Mouse (Mus musculus) midbrain, embryonic 14.5 days (tissue): ENCODE measurements around the gene Mgme1. TPM values are rescaled to one million over a fixed set of nuclear protein-coding genes. Genes with fewer than 3 reads are reported as not detected.

Source experiments
- ATAC-seq: fragments of 200-750 bp; cut with Nextera tagmentation; 2 replicates; pipeline ENCODE4 v1.8.0; 2017; ENCODE audit warnings: moderate number of reproducible peaks, moderate library complexity; ENCODE audit not compliant: low FRiP score, low TSS enrichment
- DNase-seq: peaks from one replicate; pipeline ENCODE4 v3.0.0-alpha.2; 2015
- H3K27ac ChIP-seq: fragments of 300-500 bp; sonication (generic); replicated peaks from 2 replicates; pipeline ENCODE4 v1.5.1; 2014; ENCODE audit warnings: mild to moderate bottlenecking, low read depth, low read length, moderate library complexity
- H3K27me3 ChIP-seq: fragments of 300-500 bp; sonication (generic); 2 replicates; pipeline ENCODE4 v1.6.1; 2014; ENCODE audit warnings: low read length, control low read depth, mixed read lengths; ENCODE audit not compliant: control insufficient read depth, insufficient read depth
- H3K36me3 ChIP-seq: fragments of 300-500 bp; sonication (generic); 2 replicates; pipeline ENCODE4 v1.6.1; 2014; ENCODE audit warnings: low read length, control low read depth; ENCODE audit not compliant: control insufficient read depth, insufficient read depth
- H3K4me1 ChIP-seq: fragments of 300-500 bp; sonication (generic); 2 replicates; pipeline ENCODE4 v1.6.1; 2014; ENCODE audit warnings: mild to moderate bottlenecking, antibody characterized with exemption, low read length, control low read depth; ENCODE audit not compliant: control insufficient read depth, insufficient read depth
- H3K4me2 ChIP-seq: fragments of 300-500 bp; sonication (generic); 2 replicates; pipeline ENCODE4 v1.6.1; 2014; ENCODE audit warnings: mild to moderate bottlenecking, low read length, moderate library complexity
- H3K4me3 ChIP-seq: fragments of 300-500 bp; sonication (generic); replicated peaks from 2 replicates; pipeline ENCODE4 v1.5.1; 2014; ENCODE audit warnings: low read depth, low read length
- H3K9ac ChIP-seq: fragments of 300-500 bp; sonication (generic); replicated peaks from 2 replicates; pipeline ENCODE4 v1.6.1; 2014; ENCODE audit warnings: mild to moderate bottlenecking, low read length, moderate library complexity
- H3K9me3 ChIP-seq: fragments of 300-500 bp; sonication (generic); 2 replicates; pipeline ENCODE4 v1.6.1; 2016; ENCODE audit warnings: low read length, control low read depth, mixed read lengths; ENCODE audit not compliant: control insufficient read depth
- WGBS: fragments of 180-500 bp; shearing (Covaris S2); extraction: QIAGEN DNeasy Blood & Tissue Kit; methylation state at CpG from one replicate; pipeline ENCODE4 v1.1.7; 2014; 5-methylcytosine and 5-hydroxymethylcytosine counted together
- polyA plus RNA-seq: library from polyadenylated mRNA; unstranded; fragments of >200 nt; fragmentation: Nextera tagmentation; extraction: Ambion mirVana; gene quantifications from 2 replicates; pipeline ENCODE4 v1.2.1, GENCODE M21; 2014

The Mgme1 gene
- polyA plus RNA-seq, 1 experiment from 2014 or later = 11.1 TPM

- Histone ChIP-seq H3K4me1 (peaks cover 27% of the 10 kb centered on the region), H3K36me3 (no peaks in the 10 kb centered on the region), H3K4me3 (peak overlapping the region; percentile 84), H3K9me3 (no peaks in the 10 kb centered on the region), H3K4me2 (peak overlapping the region; percentile 69), H3K27ac (no peak overlapping the region), H3K27me3 (no peaks in the 10 kb centered on the region), H3K9ac (peak overlapping the region; percentile 90; the same call in 1 of the 2 replicates)
- no peak for ATAC-seq
- 12% methylated on average over 6 of the region's 6 CpGs for WGBS
- DNase-seq = no peak
These were observed 1.8 kb upstream of the Mgme1 start for GRCm38 (mm10) chr2:144268446-144269305.

DNA sequence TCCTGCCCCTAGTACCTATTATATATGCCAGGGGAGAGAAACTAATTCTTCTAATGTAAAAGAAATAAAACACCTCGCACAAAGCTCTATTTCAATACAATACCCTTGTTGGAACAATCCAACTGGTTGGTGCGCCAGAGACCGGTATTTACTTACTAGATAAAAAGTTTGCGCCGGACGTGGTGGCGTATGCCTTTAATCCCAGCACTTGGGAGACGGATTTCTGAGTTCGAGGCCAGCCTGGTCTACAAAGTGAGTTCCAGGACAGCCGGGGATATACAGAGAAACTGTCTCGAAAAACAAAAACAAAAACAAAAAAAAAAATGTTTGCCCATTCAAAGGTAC, 1.2 kb upstream of the Mgme1 start:
- H3K27ac ChIP-seq = no peak overlapping the region
- DNase-seq (peak; percentile 20), ATAC-seq (no peak)
- 1% methylated on average over 11 of the region's 11 CpGs for WGBS
- H3K4me2 ChIP-seq = peak overlapping the region; percentile 69
- H3K4me3 ChIP-seq = peak overlapping the region; percentile 84
- no peaks in the 10 kb centered on the region for H3K27me3 ChIP-seq
- no peaks in the 10 kb centered on the region for H3K36me3 ChIP-seq
- H3K9ac ChIP-seq = peak overlapping the region; percentile 90; the same call in 1 of the 2 replicates
- peaks cover 27% of the 10 kb centered on the region for H3K4me1 ChIP-seq
- no peaks in the 10 kb centered on the region for H3K9me3 ChIP-seq

GRCm38 (mm10) chr2:144269679-144270475, 586 bp upstream of the Mgme1 start:
- WGBS = under 1% methylated on average over 33 of the region's 33 CpGs
- ATAC-seq (no peak; the same call in 1 of the 2 replicates), DNase-seq (no peak)
- Histone ChIP-seq H3K36me3 (no peaks in the 10 kb centered on the region), H3K4me3 (peak overlapping the region; percentile 84), H3K27me3 (no peaks in the 10 kb centered on the region), H3K4me1 (peaks cover 27% of the 10 kb centered on the region), H3K9ac (peak overlapping the region; percentile 90), H3K27ac (peak overlapping the region; percentile 92), H3K9me3 (no peaks in the 10 kb centered on the region), H3K4me2 (peak overlapping the region; percentile 69)

DNA sequence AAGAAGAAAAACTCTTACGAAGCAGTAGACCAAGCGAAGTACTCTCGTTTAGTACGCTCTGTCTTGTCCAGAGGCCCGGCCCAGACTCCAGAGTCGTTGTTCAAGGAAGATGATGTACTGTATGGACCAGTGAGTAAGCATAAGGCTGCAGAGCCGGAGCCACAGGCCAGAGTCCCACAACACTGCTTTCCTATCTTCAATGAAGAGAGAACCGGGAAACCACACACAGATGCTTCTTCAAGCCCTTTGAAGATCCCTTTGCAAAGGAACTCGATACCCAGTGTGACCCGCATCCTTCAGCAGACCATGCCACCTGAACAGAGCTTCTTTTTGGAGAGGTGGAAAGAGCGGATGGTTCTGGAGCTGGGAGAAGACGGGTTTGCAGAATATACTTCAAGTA, 1.6 kb downstream of the Mgme1 start:
- no peaks in the 10 kb centered on the region for H3K27me3 ChIP-seq
- H3K4me1 ChIP-seq = peaks cover 23% of the 10 kb centered on the region
- no peak overlapping the region for H3K4me3 ChIP-seq
- ATAC-seq (no peak), DNase-seq (no peak)
- H3K9me3 ChIP-seq = no peaks in the 10 kb centered on the region
- no peak overlapping the region for H3K4me2 ChIP-seq
- peaks cover under 1% of the 10 kb centered on the region; the same call in 1 of the 2 replicates for H3K36me3 ChIP-seq
- whole genome bisulfite sequencing = 93% methylated on average over 12 of the region's 12 CpGs
- no peak overlapping the region for H3K27ac ChIP-seq
- H3K9ac ChIP-seq = no peak overlapping the region

- H3K36me3 ChIP-seq = peaks cover 21% of the 10 kb centered on the region
- no peaks in the 10 kb centered on the region for H3K4me1 ChIP-seq
- H3K27ac ChIP-seq = no peak overlapping the region
- no peaks in the 10 kb centered on the region for H3K9me3 ChIP-seq
- DNase-seq = no peak
- H3K4me3 ChIP-seq = no peak overlapping the region
- no peak for ATAC-seq
- no peaks in the 10 kb centered on the region for H3K27me3 ChIP-seq
- 83% methylated on average over 8 of the region's 8 CpGs for WGBS
- H3K4me2 ChIP-seq = no peak overlapping the region
- H3K9ac ChIP-seq = no peak overlapping the region
These were observed 4.3 kb downstream of the Mgme1 start for GRCm38 (mm10) chr2:144274741-144275140.

DNA sequence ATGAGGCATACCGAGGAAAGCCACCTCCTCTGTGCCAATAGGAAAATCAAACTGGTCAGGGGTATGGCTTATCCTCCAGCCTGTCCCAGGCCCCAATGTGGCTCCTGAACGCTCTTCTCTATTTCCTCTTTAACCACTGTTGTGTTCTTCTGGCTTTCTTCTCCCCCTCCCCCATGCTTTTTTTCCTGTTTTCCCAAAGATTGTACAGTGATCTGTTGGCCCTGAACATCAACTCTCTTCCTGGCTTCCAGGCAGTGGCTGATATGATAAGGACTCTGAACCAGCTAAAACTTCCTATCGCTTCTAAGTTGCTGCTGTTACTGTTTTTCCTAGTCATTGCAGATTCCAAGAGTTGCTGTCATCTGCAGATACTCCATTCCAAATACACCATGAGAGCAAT, 6.4 kb downstream of the Mgme1 start:
- Histone ChIP-seq H3K9ac (no peak overlapping the region), H3K4me2 (no peak overlapping the region), H3K4me1 (no peaks in the 10 kb centered on the region), H3K27ac (no peak overlapping the region), H3K4me3 (no peak overlapping the region), H3K27me3 (no peaks in the 10 kb centered on the region), H3K36me3 (peaks cover 23% of the 10 kb centered on the region), H3K9me3 (no peaks in the 10 kb centered on the region)
- DNase-seq = no peak
- 94% methylated on average over 3 of the region's 3 CpGs for WGBS
- ATAC-seq = no peak

- no peak overlapping the region for H3K27ac ChIP-seq
- H3K27me3 ChIP-seq = no peaks in the 10 kb centered on the region
- no peaks in the 10 kb centered on the region for H3K4me1 ChIP-seq
- 78% methylated on average over 5 of the region's 5 CpGs for WGBS
- no peak overlapping the region for H3K4me3 ChIP-seq
- no peak for ATAC-seq
- peaks cover 23% of the 10 kb centered on the region for H3K36me3 ChIP-seq
- H3K4me2 ChIP-seq = no peak overlapping the region
- H3K9ac ChIP-seq = no peak overlapping the region
- DNase-seq = peak; percentile 26
- no peaks in the 10 kb centered on the region for H3K9me3 ChIP-seq
These were observed 9.3 kb downstream of the Mgme1 start for GRCm38 (mm10) chr2:144279742-144280141.

- no peak overlapping the region for H3K27ac ChIP-seq
- H3K9me3 ChIP-seq = no peaks in the 10 kb centered on the region
- no peak overlapping the region for H3K9ac ChIP-seq
- H3K4me1 ChIP-seq = no peaks in the 10 kb centered on the region
- no peak overlapping the region for H3K4me3 ChIP-seq
- no peak for ATAC-seq
- H3K36me3 ChIP-seq = peaks cover 23% of the 10 kb centered on the region
- H3K4me2 ChIP-seq = no peak overlapping the region
- DNase-seq = no peak
- WGBS = 80% methylated on average over 3 of the region's 3 CpGs
- no peaks in the 10 kb centered on the region for H3K27me3 ChIP-seq
These were observed 10.1 kb downstream of the Mgme1 start for GRCm38 (mm10) chr2:144280568-144280967.
